Mouse (Mus musculus): ENCODE results near the gene Tead2.

Tead2 gene

GRCm38 (mm10) chr7:45191803-45192363 is 23.7 kb upstream of the Tead2 start:
- DNase-seq (ENCODE audit: low spot score in 2 of 2) = no peak

GRCm38 (mm10) chr7:45192585-45193310 is 22.8 kb upstream of the Tead2 start:
- no peak for DNase-seq (ENCODE audit: low spot score in 2 of 2)

- no peak for DNase-seq (ENCODE audit: low spot score in 2 of 2)
These were observed 22.1 kb upstream of the Tead2 start for GRCm38 (mm10) chr7:45193406-45193805.

GRCm38 (mm10) chr7:45193871-45194785 is 21.4 kb upstream of the Tead2 start:
- no peak for DNase-seq (ENCODE audit: low spot score in 2 of 2)

GRCm38 (mm10) chr7:45195341-45196175 is 20.0 kb upstream of the Tead2 start:
- no peak for DNase-seq (ENCODE audit: low spot score in 2 of 2)

- DNase-seq (ENCODE audit: low spot score in 2 of 2) = no peak
These were observed 19.4 kb upstream of the Tead2 start for GRCm38 (mm10) chr7:45196176-45196535.

GRCm38 (mm10) chr7:45196994-45197393 is 18.6 kb upstream of the Tead2 start:
- DNase-seq (ENCODE audit: low spot score in 2 of 2) = no peak

- peak; percentile 61 to 66 for DNase-seq (ENCODE audit: low spot score in 2 of 2)
These were observed 17.1 kb upstream of the Tead2 start for GRCm38 (mm10) chr7:45198435-45198834.

- no peak for DNase-seq (ENCODE audit: low spot score in 2 of 2)
These were observed 16.6 kb upstream of the Tead2 start for GRCm38 (mm10) chr7:45198961-45199360.

- DNase-seq (ENCODE audit: low spot score in 2 of 2) = no peak
These were observed 12.9 kb upstream of the Tead2 start for GRCm38 (mm10) chr7:45202654-45203053.

- DNase-seq (ENCODE audit: low spot score in 2 of 2) = peak; percentile 93 to 95
These were observed 11.0 kb upstream of the Tead2 start, which contains the start of gene Ccdc155 for GRCm38 (mm10) chr7:45204380-45205143. Gene Ccdc155 (minus strand): TSS chr7:45204892.

GRCm38 (mm10) chr7:45208260-45208659 is 7.3 kb upstream of the Tead2 start:
- no peak for DNase-seq (ENCODE audit: low spot score in 2 of 2)

GRCm38 (mm10) chr7:45211070-45211469 is 4.5 kb upstream of the Tead2 start:
- DNase-seq (ENCODE audit: low spot score in 2 of 2) = no peak

GRCm38 (mm10) chr7:45211851-45212251 is 3.7 kb upstream of the Tead2 start, which contains the start of gene Dkkl1:
Gene Dkkl1 (minus strand): TSS chr7:45212147.
- DNase-seq (ENCODE audit: low spot score in 2 of 2) = no peak

GRCm38 (mm10) chr7:45212356-45212755 is 3.2 kb upstream of the Tead2 start:
- DNase-seq (ENCODE audit: low spot score in 2 of 2) = no peak

- DNase-seq (ENCODE audit: low spot score in 2 of 2) = no peak
These were observed 1.8 kb upstream of the Tead2 start for GRCm38 (mm10) chr7:45213708-45214107.

- DNase-seq (ENCODE audit: low spot score in 2 of 2) = no peak
These were observed 1.1 kb downstream of the Tead2 start for GRCm38 (mm10) chr7:45216442-45217183.

GRCm38 (mm10) chr7:45221680-45222079 is 6.1 kb downstream of the Tead2 start:
- DNase-seq (ENCODE audit: low spot score in 2 of 2) = peak in 1 of 2 experiments; percentile 44

- DNase-seq (ENCODE audit: low spot score in 2 of 2) = no peak
These were observed 9.3 kb downstream of the Tead2 start for GRCm38 (mm10) chr7:45224826-45225225.

- DNase-seq (ENCODE audit: low spot score in 2 of 2) = no peak
These were observed 10.9 kb downstream of the Tead2 start for GRCm38 (mm10) chr7:45226421-45226820.

Measured in spleen, postnatal 36 days (tissue).